Mouse (Mus musculus) embryonic facial prominence, embryonic 13.5 days (tissue): ENCODE measurements around the gene Map3k7. TPM values are rescaled to one million over a fixed set of nuclear protein-coding genes. Genes with fewer than 3 reads are reported as not detected.

Experiments used
- ATAC-seq: fragments of 200-750 bp; cut with Nextera tagmentation; 2 replicates; pipeline ENCODE4 v1.8.0; 2017; ENCODE audit warnings: low read depth; ENCODE audit not compliant: insufficient number of reproducible peaks, insufficient read depth, low FRiP score, low TSS enrichment
- H3K27ac ChIP-seq: fragments of 300-500 bp; sonication (generic); 2 replicates; pipeline ENCODE4 v1.5.1; 2015; ENCODE audit warnings: moderate library complexity, mild to moderate bottlenecking, inconsistent platforms
- H3K27me3 ChIP-seq: fragments of 300-500 bp; sonication (generic); 2 replicates; pipeline ENCODE4 v1.6.1; 2015; ENCODE audit warnings: mild to moderate bottlenecking, inconsistent platforms
- H3K36me3 ChIP-seq: fragments of 300-500 bp; sonication (generic); 2 replicates; pipeline ENCODE4 v1.6.1; 2015; ENCODE audit warnings: mild to moderate bottlenecking, inconsistent platforms
- H3K4me1 ChIP-seq: fragments of 300-500 bp; sonication (generic); 2 replicates; pipeline ENCODE4 v1.6.1; 2015; ENCODE audit warnings: inconsistent platforms
- H3K4me2 ChIP-seq: fragments of 300-500 bp; sonication (generic); 2 replicates; pipeline ENCODE4 v1.6.1; 2015; ENCODE audit warnings: moderate library complexity, mild to moderate bottlenecking, inconsistent platforms
- H3K4me3 ChIP-seq: fragments of 300-500 bp; sonication (generic); 2 replicates; pipeline ENCODE4 v1.5.1; 2015; ENCODE audit warnings: mild to moderate bottlenecking, inconsistent platforms
- H3K9ac ChIP-seq: fragments of 300-500 bp; sonication (generic); 2 replicates; pipeline ENCODE4 v1.6.1; 2015; ENCODE audit warnings: mild to moderate bottlenecking, inconsistent platforms
- H3K9me3 ChIP-seq: fragments of 300-500 bp; sonication (generic); 2 replicates; pipeline ENCODE4 v1.6.1; 2016; ENCODE audit warnings: inconsistent platforms
- WGBS: fragments of 180-500 bp; shearing (Covaris S2); methylation state at CpG from one replicate; pipeline ENCODE4 v1.1.7; 2015; ENCODE audit warnings: mixed read lengths; 5-methylcytosine and 5-hydroxymethylcytosine counted together
- polyA plus RNA-seq: library from polyadenylated mRNA; unstranded; fragments of >200 nt; fragmentation: Nextera tagmentation; extraction: Ambion mirVana; gene quantifications from 2 replicates; pipeline ENCODE4 v1.2.1, GENCODE M21; 2015

Map3k7 gene
- 36.2 and 40.1 TPM in 2 replicates for polyA plus RNA-seq

DNA sequence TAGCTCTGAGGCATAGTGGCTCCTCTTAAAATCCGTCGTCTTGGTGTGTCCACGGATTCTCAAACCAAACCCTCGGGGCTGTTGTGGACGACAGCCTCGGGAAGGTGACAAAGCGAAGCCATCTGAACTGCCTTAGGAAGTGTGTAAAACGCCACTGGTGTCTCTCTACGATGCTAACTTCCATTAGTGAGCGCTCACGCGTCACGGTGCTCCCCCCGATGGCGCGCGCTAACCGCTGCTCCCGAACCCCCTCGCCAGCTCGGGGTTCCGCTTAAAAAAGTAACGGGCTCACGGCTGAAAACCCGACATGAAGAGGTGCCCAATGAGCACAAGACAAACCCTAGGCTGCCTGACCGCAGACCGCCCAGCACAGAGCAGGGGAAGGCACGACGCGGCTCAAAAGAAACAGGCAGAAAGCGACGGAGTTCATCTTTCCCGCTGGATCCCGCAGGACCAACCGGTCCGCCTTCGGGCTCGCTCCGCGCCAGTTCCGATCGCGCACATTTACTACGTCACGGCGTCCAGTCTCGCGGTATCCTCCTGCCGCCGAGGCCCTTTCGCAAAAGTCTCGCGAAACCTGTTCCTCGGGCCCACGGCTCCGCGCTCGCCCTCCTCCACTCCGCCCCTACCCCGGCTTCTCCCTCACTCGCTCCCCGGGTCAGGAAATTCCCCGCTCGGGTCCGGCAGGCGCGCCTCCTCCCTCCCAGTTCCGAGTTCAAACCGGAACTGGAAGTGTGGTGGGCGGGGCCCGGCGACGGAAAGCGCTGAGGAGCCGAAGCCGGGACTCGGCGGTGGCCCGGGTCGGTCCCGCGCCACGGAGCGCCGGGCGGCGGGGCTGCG is at the start of gene Map3k7:
Gene Map3k7, plus strand, starts transcription at position 744 of the 840 bp plus-strand sequence.
- Histone ChIP-seq H3K27ac (peak within 1 kb of the TSS; percentile 97), H3K4me2 (peak within 1 kb of the TSS; percentile 86), H3K36me3 (no peaks in the 10 kb centered on the region), H3K9ac (peak within 1 kb of the TSS; percentile 93), H3K27me3 (no peaks in the 10 kb centered on the region), H3K4me3 (peak within 1 kb of the TSS; percentile 82), H3K9me3 (no peaks in the 10 kb centered on the region), H3K4me1 (peaks cover 21% of the 10 kb centered on the region)
- peak; percentile 93 for ATAC-seq
- WGBS = under 1% methylated on average over 86 of the region's 88 CpGs

DNA sequence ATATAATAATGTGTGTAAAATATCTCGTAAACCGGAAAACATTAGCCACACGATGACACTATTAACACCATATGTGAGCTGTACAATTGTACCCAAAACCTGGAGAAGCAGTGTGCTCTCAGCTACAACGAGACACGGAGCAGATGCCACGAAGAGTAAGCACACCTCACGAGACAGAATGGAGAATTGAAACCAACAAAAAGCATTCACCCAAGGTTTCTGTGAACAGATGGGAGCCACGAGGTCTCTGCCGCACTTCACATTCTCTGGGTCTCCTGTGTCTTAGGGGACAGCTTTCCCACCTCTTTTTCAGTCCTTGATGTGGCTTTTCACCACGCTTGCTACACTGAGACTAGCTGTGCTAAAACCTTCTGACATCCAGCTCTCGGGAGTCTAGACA is 48.8 kb upstream of the Map3k7 start:
- no peak for ATAC-seq
- Histone ChIP-seq H3K4me3 (no peak overlapping the region), H3K9ac (no peak overlapping the region), H3K4me2 (no peak overlapping the region), H3K27me3 (no peaks in the 10 kb centered on the region), H3K36me3 (no peaks in the 10 kb centered on the region), H3K9me3 (no peaks in the 10 kb centered on the region), H3K4me1 (no peaks in the 10 kb centered on the region), H3K27ac (no peak overlapping the region)
- WGBS = 57% methylated on average over 11 of the region's 11 CpGs

DNA sequence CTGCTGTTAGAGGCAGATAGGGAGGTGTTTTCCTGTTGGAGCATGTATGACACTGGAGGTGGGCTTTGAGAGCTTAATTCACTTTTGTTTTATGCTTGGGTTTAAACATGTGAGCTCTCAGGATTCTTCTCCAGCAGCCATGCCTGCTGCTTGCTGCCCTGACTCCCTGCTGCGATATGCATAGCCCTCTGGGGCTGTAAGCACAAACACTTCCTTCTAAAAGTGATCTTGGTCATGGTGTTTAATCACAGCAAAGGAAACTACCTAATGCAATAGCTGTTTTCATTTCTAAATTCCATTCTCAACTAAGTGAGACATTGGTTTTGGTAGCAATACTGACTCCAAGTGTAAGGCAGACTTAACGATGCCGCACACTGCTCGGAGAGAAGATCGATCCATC is 45.2 kb upstream of the Map3k7 start:
- Histone ChIP-seq H3K4me3 (no peak overlapping the region), H3K27ac (no peak overlapping the region), H3K4me2 (no peak overlapping the region), H3K4me1 (no peaks in the 10 kb centered on the region), H3K27me3 (peaks cover 8% of the 10 kb centered on the region; the same call in 1 of the 2 replicates), H3K9ac (no peak overlapping the region), H3K36me3 (no peaks in the 10 kb centered on the region), H3K9me3 (no peaks in the 10 kb centered on the region)
- ATAC-seq = no peak
- 87% methylated on average over 5 of the region's 5 CpGs for WGBS

DNA sequence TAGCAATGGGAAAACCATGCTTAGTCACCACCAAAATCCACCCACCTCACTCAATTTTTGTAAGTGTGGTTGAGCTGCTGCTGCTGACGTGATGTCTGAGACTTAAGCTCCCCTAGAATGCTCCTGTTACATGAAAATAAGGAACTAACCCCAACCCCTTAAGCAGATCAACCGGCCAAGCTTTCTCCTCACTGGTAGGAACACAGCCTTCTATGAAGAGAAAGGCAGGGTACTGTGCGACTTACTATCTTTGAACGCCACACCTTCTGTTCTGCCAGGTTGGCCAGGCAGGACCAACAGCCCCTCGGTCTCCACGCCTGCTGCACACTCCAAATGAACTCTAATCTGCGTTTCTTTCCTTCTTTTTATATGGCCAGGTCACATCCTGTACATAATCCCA is 41.7 kb upstream of the Map3k7 start:
- no peak overlapping the region for H3K27ac ChIP-seq
- no peaks in the 10 kb centered on the region for H3K9me3 ChIP-seq
- H3K4me3 ChIP-seq = no peak overlapping the region
- no peaks in the 10 kb centered on the region for H3K36me3 ChIP-seq
- H3K27me3 ChIP-seq = peaks cover 8% of the 10 kb centered on the region; the same call in 1 of the 2 replicates
- no peak overlapping the region for H3K9ac ChIP-seq
- H3K4me1 ChIP-seq = peaks cover 4% of the 10 kb centered on the region; the same call in 1 of the 2 replicates
- no peak overlapping the region for H3K4me2 ChIP-seq
- ATAC-seq = no peak
- WGBS = 59% methylated on average over 7 of the region's 7 CpGs

DNA sequence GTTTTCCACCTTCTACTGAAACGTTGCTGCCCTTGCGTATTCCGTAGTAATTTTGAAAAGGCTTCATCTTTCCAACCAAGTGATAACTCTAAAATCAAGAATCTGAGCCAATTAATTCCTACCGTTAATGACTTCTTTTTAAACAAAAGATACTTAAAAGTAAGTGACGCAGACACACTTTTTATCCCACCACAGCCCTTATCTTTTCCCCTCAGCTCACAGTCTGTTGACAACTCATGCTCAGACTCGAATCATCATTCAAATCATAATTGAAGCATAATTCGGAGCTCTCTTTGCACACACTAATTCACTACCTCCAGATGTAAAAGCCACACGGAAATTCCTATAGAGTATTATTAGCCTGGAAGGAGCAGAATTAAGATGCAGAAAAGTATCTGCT is 40.5 kb upstream of the Map3k7 start:
- no peak overlapping the region for H3K4me3 ChIP-seq
- no peaks in the 10 kb centered on the region for H3K36me3 ChIP-seq
- no peaks in the 10 kb centered on the region for H3K9me3 ChIP-seq
- no peak for ATAC-seq
- peaks cover 11% of the 10 kb centered on the region; the same call in 1 of the 2 replicates for H3K27me3 ChIP-seq
- peaks cover 4% of the 10 kb centered on the region; the same call in 1 of the 2 replicates for H3K4me1 ChIP-seq
- 41% methylated on average over 8 of the region's 8 CpGs for WGBS
- no peak overlapping the region for H3K9ac ChIP-seq
- no peak overlapping the region for H3K4me2 ChIP-seq
- H3K27ac ChIP-seq = no peak overlapping the region

DNA sequence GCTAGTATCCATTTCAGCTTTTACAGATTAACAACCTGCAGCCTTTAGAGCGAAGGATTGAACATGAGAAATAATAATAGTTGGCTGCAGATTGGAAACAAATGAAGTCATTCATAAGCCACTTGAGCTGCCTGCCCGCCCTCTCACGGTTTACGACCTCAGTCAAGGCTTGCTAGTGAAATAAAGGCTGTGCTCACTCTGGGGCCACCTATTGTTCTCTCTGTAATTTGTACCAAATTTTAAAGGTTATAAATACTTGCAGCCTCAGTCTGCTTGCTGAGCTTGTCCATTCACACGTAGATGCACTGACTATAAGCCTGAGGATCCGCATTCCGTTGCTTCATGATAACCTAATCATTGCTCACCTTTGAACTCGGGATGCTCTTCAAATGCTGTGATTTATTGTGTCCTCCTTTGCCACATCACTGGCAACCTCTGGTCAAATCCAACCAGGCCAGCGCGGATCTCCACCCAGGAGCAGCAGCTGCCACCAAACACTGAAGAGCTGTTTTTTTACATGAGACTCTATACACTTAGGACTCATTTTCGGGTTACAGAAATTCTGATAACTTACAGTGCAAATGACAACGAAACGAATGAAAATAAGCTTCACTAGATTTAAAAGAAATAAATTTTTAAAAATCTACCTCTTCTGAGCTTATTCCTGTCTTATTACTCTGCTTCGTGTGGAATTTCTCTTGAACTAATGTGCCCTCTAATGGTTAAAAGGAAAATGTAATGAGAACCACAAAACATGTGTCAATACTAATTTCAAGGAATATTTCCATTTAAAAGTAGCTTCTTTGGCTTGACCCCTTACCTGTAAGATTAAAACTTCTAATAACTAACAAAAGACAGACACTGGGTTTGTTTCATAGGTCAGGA is 39.4 kb upstream of the Map3k7 start:
- peak overlapping the region; percentile 3; the same call in 1 of the 2 replicates for H3K4me2 ChIP-seq
- ATAC-seq = no peak
- peaks cover 4% of the 10 kb centered on the region; the same call in 1 of the 2 replicates for H3K4me1 ChIP-seq
- H3K27me3 ChIP-seq = peaks cover 11% of the 10 kb centered on the region; the same call in 1 of the 2 replicates
- no peak overlapping the region for H3K4me3 ChIP-seq
- WGBS = 41% methylated on average over 14 of the region's 14 CpGs
- H3K27ac ChIP-seq = no peak overlapping the region
- H3K36me3 ChIP-seq = no peaks in the 10 kb centered on the region
- no peak overlapping the region for H3K9ac ChIP-seq
- no peaks in the 10 kb centered on the region for H3K9me3 ChIP-seq

DNA sequence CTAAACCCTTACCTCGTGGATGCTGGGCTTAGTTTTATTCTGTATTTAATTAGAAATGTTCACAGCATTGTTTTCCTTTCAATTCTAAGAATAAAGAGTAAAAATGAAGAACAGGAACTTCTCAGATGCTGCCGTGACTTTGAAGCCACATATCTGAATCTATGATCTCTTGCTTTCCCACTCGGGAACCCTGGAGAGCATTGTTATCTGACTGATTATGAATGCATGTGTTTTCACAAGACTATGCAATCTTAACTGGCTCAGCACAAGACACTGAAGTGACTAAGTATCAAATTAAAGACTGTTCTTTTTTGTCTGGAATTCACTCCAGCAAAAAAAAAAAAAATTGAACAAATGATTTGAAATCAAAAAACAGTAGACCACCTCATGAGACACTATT is 30.7 kb upstream of the Map3k7 start:
- no peak overlapping the region for H3K4me2 ChIP-seq
- ATAC-seq = no peak
- no peaks in the 10 kb centered on the region for H3K27me3 ChIP-seq
- peaks cover 12% of the 10 kb centered on the region for H3K4me1 ChIP-seq
- H3K36me3 ChIP-seq = no peaks in the 10 kb centered on the region
- no peak overlapping the region for H3K9ac ChIP-seq
- H3K27ac ChIP-seq = no peak overlapping the region
- WGBS = 48% methylated on average over 3 of the region's 3 CpGs
- H3K9me3 ChIP-seq = no peaks in the 10 kb centered on the region
- H3K4me3 ChIP-seq = no peak overlapping the region

DNA sequence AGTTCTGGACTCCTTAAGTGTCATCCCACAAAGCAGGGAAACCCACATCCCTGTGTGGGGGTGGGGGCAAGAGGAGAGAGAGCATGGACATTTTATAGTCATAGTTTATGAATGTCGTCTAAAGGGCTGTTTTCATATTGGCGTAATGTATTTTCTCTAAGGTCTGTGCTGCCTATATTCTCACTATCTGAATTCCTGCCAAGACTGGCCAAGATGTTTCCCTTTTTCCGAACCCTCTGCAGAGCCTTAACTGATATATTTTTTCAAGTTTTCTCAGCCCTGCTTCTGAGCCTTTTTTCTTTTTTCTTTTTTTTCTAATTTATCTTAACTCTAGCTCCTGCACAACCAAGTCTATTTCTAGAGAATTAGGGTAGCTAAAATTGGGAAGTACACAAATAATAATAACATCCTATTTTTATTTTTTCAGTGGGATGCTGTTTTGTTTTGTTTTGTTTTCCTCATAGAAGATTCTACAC is 28.0 kb upstream of the Map3k7 start:
- Histone ChIP-seq H3K27ac (no peak overlapping the region), H3K9ac (no peak overlapping the region), H3K4me1 (peaks cover 12% of the 10 kb centered on the region), H3K4me2 (no peak overlapping the region; the same call in 1 of the 2 replicates), H3K9me3 (no peaks in the 10 kb centered on the region), H3K36me3 (no peaks in the 10 kb centered on the region), H3K4me3 (no peak overlapping the region), H3K27me3 (no peaks in the 10 kb centered on the region)
- WGBS = 67% methylated on average over 3 of the region's 3 CpGs
- no peak for ATAC-seq

DNA sequence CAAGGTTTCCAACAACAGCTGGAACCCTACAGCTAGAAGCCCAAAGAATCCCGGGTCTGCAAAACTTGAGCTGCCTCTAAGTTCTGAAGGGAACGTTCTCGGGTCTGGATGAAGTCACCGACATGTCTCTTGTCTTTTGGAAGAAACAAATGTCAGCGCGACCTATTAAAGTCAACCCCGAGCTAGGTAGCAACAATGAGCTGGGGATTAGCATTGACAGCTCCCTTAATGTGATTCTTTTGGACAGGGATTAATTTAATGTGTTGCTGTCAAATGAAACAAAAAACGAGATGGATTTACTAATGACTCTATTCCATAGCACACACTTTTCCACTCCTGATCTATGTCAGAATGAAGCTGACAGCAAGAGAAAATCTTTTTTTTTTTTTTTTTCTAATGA is 27.5 kb upstream of the Map3k7 start:
- ATAC-seq = no peak
- 12% methylated on average over 8 of the region's 8 CpGs for WGBS
- no peaks in the 10 kb centered on the region for H3K36me3 ChIP-seq
- no peak overlapping the region for H3K27ac ChIP-seq
- peaks cover 12% of the 10 kb centered on the region for H3K4me1 ChIP-seq
- peak overlapping the region; percentile 95 for H3K4me2 ChIP-seq
- no peaks in the 10 kb centered on the region for H3K9me3 ChIP-seq
- no peaks in the 10 kb centered on the region for H3K27me3 ChIP-seq
- H3K4me3 ChIP-seq = no peak overlapping the region
- no peak overlapping the region for H3K9ac ChIP-seq

DNA sequence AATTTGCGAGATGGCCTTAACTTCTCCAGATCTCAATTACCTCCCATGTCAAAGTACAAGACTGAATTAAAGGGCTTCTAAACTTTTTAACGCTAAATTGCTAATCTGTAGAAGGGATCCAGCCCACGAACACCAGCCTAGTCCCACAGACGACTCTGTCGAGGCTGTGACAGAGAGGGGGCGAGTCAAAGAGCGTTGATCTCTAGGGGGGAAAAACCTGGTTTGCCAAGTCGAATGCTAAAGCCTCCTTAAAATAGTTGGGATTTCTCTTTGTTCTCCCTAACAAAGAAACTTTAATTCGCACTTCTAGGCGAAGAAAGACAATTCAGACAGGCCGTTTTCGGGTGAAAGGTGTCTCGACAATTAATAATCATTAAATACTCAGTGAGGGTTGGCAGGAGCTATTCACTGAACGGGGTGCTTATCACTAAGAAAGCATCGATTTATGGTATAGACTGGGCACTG is 27.0 kb upstream of the Map3k7 start:
- Histone ChIP-seq H3K9me3 (no peaks in the 10 kb centered on the region), H3K9ac (peak overlapping the region; percentile 79), H3K36me3 (no peaks in the 10 kb centered on the region), H3K4me2 (peak overlapping the region; percentile 95), H3K4me3 (peak overlapping the region; percentile 54), H3K27me3 (no peaks in the 10 kb centered on the region), H3K4me1 (peaks cover 12% of the 10 kb centered on the region), H3K27ac (no peak overlapping the region)
- no peak for ATAC-seq
- WGBS = 7% methylated on average over 15 of the region's 15 CpGs
